Mouse (Mus musculus) neural tube, embryonic 15.5 days (tissue): ENCODE data around the gene Osm. TPM values are rescaled to one million over a fixed set of nuclear protein-coding genes. Genes with fewer than 3 reads are reported as not detected.

ENCODE experiments used
- ATAC-seq: fragments of 200-750 bp; cut with Nextera tagmentation; 2 replicates; pipeline ENCODE4 v1.8.0; 2017; ENCODE audit warnings: mild to moderate bottlenecking, moderate TSS enrichment, moderate library complexity; ENCODE audit not compliant: low FRiP score
- H3K27ac ChIP-seq: fragments of 300-500 bp; sonication (generic); replicated peaks from 2 replicates; pipeline ENCODE4 v1.5.1; 2015; ENCODE audit warnings: mild to moderate bottlenecking, inconsistent platforms
- H3K27me3 ChIP-seq: fragments of 300-500 bp; sonication (generic); replicated peaks from 2 replicates; pipeline ENCODE4 v1.6.1; 2015; ENCODE audit warnings: inconsistent platforms
- H3K36me3 ChIP-seq: fragments of 300-500 bp; sonication (generic); 2 replicates; pipeline ENCODE4 v1.6.1; 2015; ENCODE audit warnings: inconsistent platforms
- H3K4me1 ChIP-seq: fragments of 300-500 bp; sonication (generic); 2 replicates; pipeline ENCODE4 v1.6.1; 2015; ENCODE audit warnings: inconsistent platforms
- H3K4me2 ChIP-seq: fragments of 300-500 bp; sonication (generic); 2 replicates; pipeline ENCODE4 v1.6.1; 2015; ENCODE audit warnings: inconsistent platforms, mild to moderate bottlenecking, moderate library complexity
- H3K4me3 ChIP-seq: fragments of 300-500 bp; sonication (generic); replicated peaks from 2 replicates; pipeline ENCODE4 v1.5.1; 2015; ENCODE audit warnings: mild to moderate bottlenecking, inconsistent platforms
- H3K9ac ChIP-seq: fragments of 300-500 bp; sonication (generic); replicated peaks from 2 replicates; pipeline ENCODE4 v1.6.1; 2015; ENCODE audit warnings: mild to moderate bottlenecking, inconsistent platforms
- H3K9me3 ChIP-seq: fragments of 300-500 bp; sonication (generic); replicated peaks from 2 replicates; pipeline ENCODE4 v1.6.1; 2016; ENCODE audit warnings: inconsistent platforms
- WGBS: fragments of 180-500 bp; shearing (Covaris S2); methylation state at CpG from one replicate; pipeline ENCODE4 v1.1.7; 2015; ENCODE audit warnings: mixed read lengths; 5-methylcytosine and 5-hydroxymethylcytosine counted together
- polyA plus RNA-seq: library from polyadenylated mRNA; unstranded; fragments of >200 nt; fragmentation: Nextera tagmentation; extraction: Ambion mirVana; gene quantifications from 2 replicates; pipeline ENCODE4 v1.2.1, GENCODE M21; 2015

Gene Osm
- polyA plus RNA-seq, 1 experiment from 2014 or later = not detected

GRCm38 (mm10) chr11:4246126-4246525 lies 9.9 kb downstream of the Osm start:
- no peaks in the 10 kb centered on the region for H3K27me3 ChIP-seq
- no peak overlapping the region for H3K4me2 ChIP-seq
- H3K9me3 ChIP-seq = no peaks in the 10 kb centered on the region
- no peak overlapping the region for H3K9ac ChIP-seq
- H3K4me3 ChIP-seq = no peak overlapping the region
- no peaks in the 10 kb centered on the region for H3K4me1 ChIP-seq
- no peak overlapping the region for H3K27ac ChIP-seq
- no peak for ATAC-seq
- WGBS = 80% methylated on average over 6 of the region's 6 CpGs
- no peaks in the 10 kb centered on the region for H3K36me3 ChIP-seq

- H3K27ac ChIP-seq = no peak overlapping the region
- no peaks in the 10 kb centered on the region for H3K9me3 ChIP-seq
- H3K4me2 ChIP-seq = no peak overlapping the region
- H3K27me3 ChIP-seq = no peaks in the 10 kb centered on the region
- whole genome bisulfite sequencing = 80% methylated on average over 4 of the region's 4 CpGs
- no peak overlapping the region for H3K9ac ChIP-seq
- H3K4me1 ChIP-seq = no peaks in the 10 kb centered on the region
- H3K36me3 ChIP-seq = no peaks in the 10 kb centered on the region
- no peak for ATAC-seq
- H3K4me3 ChIP-seq = no peak overlapping the region
Observed at GRCm38 (mm10) chr11:4246623-4247022, 10.4 kb downstream of the Osm start.

- H3K27me3 ChIP-seq = no peaks in the 10 kb centered on the region
- no peaks in the 10 kb centered on the region for H3K4me1 ChIP-seq
- H3K9ac ChIP-seq = no peak overlapping the region
- no peak for ATAC-seq
- H3K27ac ChIP-seq = no peak overlapping the region
- no peak overlapping the region for H3K4me3 ChIP-seq
- H3K36me3 ChIP-seq = no peaks in the 10 kb centered on the region
- H3K9me3 ChIP-seq = no peaks in the 10 kb centered on the region
- 82% methylated on average over 14 of the region's 14 CpGs for WGBS
- H3K4me2 ChIP-seq = no peak overlapping the region
Observed at GRCm38 (mm10) chr11:4247201-4247959, 11.2 kb downstream of the Osm start.

GRCm38 (mm10) chr11:4249151-4249550 lies 12.9 kb downstream of the Osm start:
- Histone ChIP-seq H3K9me3 (no peaks in the 10 kb centered on the region), H3K27ac (no peak overlapping the region), H3K9ac (no peak overlapping the region), H3K4me1 (no peaks in the 10 kb centered on the region), H3K4me3 (no peak overlapping the region), H3K27me3 (no peaks in the 10 kb centered on the region), H3K4me2 (no peak overlapping the region), H3K36me3 (no peaks in the 10 kb centered on the region)
- no peak for ATAC-seq
- WGBS = 94% methylated on average over 3 of the region's 3 CpGs

GRCm38 (mm10) chr11:4250290-4250689 lies 14.1 kb downstream of the Osm start:
- no peak overlapping the region for H3K9ac ChIP-seq
- H3K4me3 ChIP-seq = no peak overlapping the region
- WGBS = 82% methylated on average over 7 of the region's 7 CpGs
- H3K9me3 ChIP-seq = no peaks in the 10 kb centered on the region
- H3K36me3 ChIP-seq = no peaks in the 10 kb centered on the region
- H3K4me2 ChIP-seq = no peak overlapping the region
- no peaks in the 10 kb centered on the region for H3K4me1 ChIP-seq
- no peaks in the 10 kb centered on the region for H3K27me3 ChIP-seq
- no peak for ATAC-seq
- no peak overlapping the region for H3K27ac ChIP-seq

DNA sequence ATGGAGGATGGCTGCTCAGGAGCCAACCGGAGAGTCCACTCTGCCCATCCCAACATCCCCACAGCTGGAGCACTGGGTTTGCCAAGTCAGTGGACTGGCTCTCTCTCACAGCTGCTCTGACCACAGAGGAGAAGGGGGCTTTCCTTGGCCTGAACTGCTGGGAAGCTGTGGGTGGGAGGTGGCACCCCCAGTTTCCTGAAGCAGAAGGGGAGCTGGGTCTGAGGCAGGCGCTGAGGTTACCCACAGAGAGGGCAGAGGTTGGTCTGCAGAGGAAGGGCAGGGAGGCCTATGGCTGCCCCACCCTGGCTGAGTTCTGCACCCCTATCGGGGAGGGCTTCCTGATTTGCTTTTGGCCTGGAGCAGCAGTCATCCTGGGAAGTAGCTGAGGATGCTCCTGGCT lies 15.2 kb downstream of the Osm start:
- H3K27me3 ChIP-seq = no peaks in the 10 kb centered on the region
- no peak overlapping the region for H3K27ac ChIP-seq
- H3K36me3 ChIP-seq = no peaks in the 10 kb centered on the region
- no peaks in the 10 kb centered on the region for H3K9me3 ChIP-seq
- H3K9ac ChIP-seq = no peak overlapping the region
- WGBS = 70% methylated on average over 3 of the region's 3 CpGs
- no peak overlapping the region for H3K4me2 ChIP-seq
- no peak for ATAC-seq
- H3K4me3 ChIP-seq = no peak overlapping the region
- no peaks in the 10 kb centered on the region for H3K4me1 ChIP-seq

DNA sequence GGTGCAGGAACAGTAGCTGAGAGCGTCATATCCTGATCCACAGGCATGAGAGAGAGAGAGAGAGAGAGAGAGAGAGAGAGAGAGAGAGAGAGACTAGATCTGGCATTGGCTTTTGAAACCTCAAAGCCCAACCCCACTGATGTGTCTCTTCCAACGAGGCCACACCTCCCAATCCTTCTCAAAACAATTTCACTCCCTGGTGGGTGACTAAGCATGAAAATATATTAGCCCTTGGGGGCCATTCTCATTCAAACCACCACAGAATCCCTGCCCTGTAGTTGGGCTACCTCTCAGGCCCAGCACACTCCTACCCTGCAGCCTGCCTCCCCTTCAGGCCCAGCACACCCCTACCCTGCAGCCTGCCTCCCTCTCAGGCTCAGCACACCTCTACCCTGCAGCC lies 16.7 kb downstream of the Osm start:
- Histone ChIP-seq H3K4me2 (no peak overlapping the region), H3K9ac (no peak overlapping the region), H3K9me3 (no peaks in the 10 kb centered on the region), H3K4me1 (no peaks in the 10 kb centered on the region), H3K27ac (no peak overlapping the region), H3K27me3 (no peaks in the 10 kb centered on the region), H3K36me3 (no peaks in the 10 kb centered on the region), H3K4me3 (no peak overlapping the region)
- no peak for ATAC-seq
- WGBS = 79% methylated on average over 2 of the region's 2 CpGs

- Histone ChIP-seq H3K4me2 (no peak within 1 kb of the TSS), H3K36me3 (no peaks in the 10 kb centered on the region), H3K4me1 (peaks cover 12% of the 10 kb centered on the region), H3K4me3 (no peak within 1 kb of the TSS), H3K9ac (no peak within 1 kb of the TSS), H3K27ac (no peak within 1 kb of the TSS), H3K9me3 (no peaks in the 10 kb centered on the region), H3K27me3 (no peaks in the 10 kb centered on the region)
- WGBS = 69% methylated on average over 11 of the region's 11 CpGs
- ATAC-seq = no peak
Observed at GRCm38 (mm10) chr11:4256846-4257607, 20.8 kb downstream of the Osm start, which contains the start of gene Lif. Gene Lif (plus strand): TSS chr11:4257557.

- no peak overlapping the region for H3K9ac ChIP-seq
- H3K4me3 ChIP-seq = no peak overlapping the region
- no peaks in the 10 kb centered on the region for H3K27me3 ChIP-seq
- H3K27ac ChIP-seq = no peak overlapping the region
- H3K4me2 ChIP-seq = no peak overlapping the region
- no peaks in the 10 kb centered on the region for H3K9me3 ChIP-seq
- no peaks in the 10 kb centered on the region for H3K36me3 ChIP-seq
- 65% methylated on average over 5 of the region's 5 CpGs for WGBS
- no peak for ATAC-seq
- peaks cover 16% of the 10 kb centered on the region for H3K4me1 ChIP-seq
Observed at GRCm38 (mm10) chr11:4257756-4258155, 21.5 kb downstream of the Osm start.

- H3K4me1 ChIP-seq = peaks cover 19% of the 10 kb centered on the region
- H3K4me2 ChIP-seq = peak overlapping the region; percentile 51
- no peak overlapping the region for H3K9ac ChIP-seq
- peaks cover 2% of the 10 kb centered on the region; the same call in 1 of the 2 replicates for H3K27me3 ChIP-seq
- WGBS = 1% methylated on average over 7 of the region's 7 CpGs
- no peaks in the 10 kb centered on the region for H3K36me3 ChIP-seq
- H3K27ac ChIP-seq = no peak overlapping the region
- H3K4me3 ChIP-seq = peak overlapping the region; percentile 20; the same call in 1 of the 2 replicates
- ATAC-seq = peak; percentile 75
- H3K9me3 ChIP-seq = no peaks in the 10 kb centered on the region
Observed at GRCm38 (mm10) chr11:4258657-4259082, 22.4 kb downstream of the Osm start.

DNA sequence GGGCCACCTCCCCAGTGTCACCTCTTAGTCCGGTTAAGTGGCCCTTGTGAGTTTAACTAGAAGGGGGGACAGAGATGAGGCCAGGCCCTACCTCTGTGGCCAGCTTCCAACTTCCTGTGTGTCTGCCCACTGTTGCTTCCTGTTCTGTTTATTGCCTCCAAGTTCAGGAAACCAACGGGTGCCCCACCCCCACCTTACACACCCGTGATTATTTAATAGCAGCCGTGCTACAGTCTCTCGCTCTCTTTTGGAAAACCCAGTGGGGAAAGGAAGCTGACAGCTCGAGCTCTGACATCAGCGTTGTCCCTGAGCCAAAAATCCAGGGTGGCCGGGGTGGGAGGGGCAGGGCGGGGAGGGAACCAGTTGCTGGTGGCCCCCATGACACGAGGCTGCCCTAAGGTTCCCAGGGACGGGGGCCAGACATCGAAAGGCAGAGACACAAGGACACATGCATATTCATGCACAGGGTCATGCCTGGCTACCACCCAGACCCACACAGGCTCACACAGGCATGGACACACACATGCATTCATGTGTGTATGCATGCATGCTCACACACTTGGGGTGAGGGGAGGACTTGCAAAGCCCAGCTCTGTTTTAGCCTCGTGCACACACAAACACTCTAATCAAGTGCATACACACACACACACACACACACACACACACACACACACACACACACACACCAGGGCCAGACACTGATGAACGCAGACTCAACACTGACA lies 24.4 kb downstream of the Osm start:
- Histone ChIP-seq H3K4me3 (no peak overlapping the region), H3K36me3 (no peaks in the 10 kb centered on the region), H3K4me2 (peak overlapping the region; percentile 13; the same call in 1 of the 2 replicates), H3K9me3 (no peaks in the 10 kb centered on the region), H3K9ac (no peak overlapping the region), H3K27ac (no peak overlapping the region), H3K4me1 (peaks cover 19% of the 10 kb centered on the region), H3K27me3 (peaks cover 21% of the 10 kb centered on the region)
- no peak for ATAC-seq
- WGBS = 41% methylated on average over 14 of the region's 14 CpGs
